Mouse (Mus musculus): ENCODE measurements at regions not wholly inside any gene's neighbourhood (a gene's known extent, or its start where the extent isn't known, plus 50 kb on each side); places are given as distances from the start of the nearest gene placed in this dataset.

GRCm38 (mm10) chr16:29996139-29997069 lies 67.8 kb upstream of the Hes1 start:
- DNase-seq (ENCODE audit: low spot score): no peak

GRCm38 (mm10) chr16:30000166-30000565 lies 64.0 kb upstream of the Hes1 start:
- no peak for DNase-seq (ENCODE audit: low spot score)

DNA sequence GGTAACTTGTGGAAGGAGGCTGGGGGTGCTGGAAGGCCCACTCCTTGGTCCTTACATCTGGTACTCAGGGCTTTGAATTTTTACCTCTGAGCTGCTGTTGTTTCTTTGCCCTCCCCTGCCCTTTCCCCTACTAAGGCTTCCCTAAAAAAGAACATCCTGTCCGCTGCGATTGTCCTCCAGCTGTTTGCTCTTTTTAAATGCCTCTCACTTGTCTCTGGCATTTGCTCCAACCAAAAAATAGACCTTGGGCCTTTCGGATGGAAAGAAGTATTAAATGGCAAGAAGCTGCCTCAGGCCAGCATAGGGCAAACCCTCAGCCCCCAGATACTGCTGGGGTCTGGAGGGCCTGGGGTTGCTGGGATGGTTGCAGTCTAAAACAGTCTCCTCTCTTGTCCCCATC lies 59.1 kb upstream of the Hes1 start:
- DNase-seq (ENCODE audit: low spot score): no peak

DNA sequence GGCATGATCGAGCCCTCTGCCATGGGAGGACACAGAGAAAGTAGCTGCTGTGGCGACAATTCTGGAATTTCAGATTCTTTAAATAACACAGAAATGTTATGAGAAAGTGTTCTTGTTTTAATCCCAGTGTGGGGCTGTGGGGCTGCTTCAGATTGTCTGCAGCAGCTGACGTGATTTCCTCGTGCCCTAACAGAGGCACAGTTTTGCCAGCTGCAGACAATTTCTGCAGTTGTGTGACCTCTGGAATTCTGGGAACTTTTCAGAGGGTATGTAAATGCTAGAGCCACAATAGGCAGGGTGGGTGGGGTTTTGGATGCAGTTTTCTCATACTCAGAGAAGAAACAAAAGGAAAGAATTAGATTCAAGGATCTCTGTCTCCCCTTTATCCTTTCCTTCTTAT lies 57.4 kb upstream of the Hes1 start:
- DNase-seq (ENCODE audit: low spot score): no peak

- no peak for DNase-seq (ENCODE audit: low spot score)
These were observed 55.5 kb upstream of the Hes1 start for GRCm38 (mm10) chr16:30008451-30009357.

- DNase-seq (ENCODE audit: low spot score): no peak
These were observed 54.5 kb upstream of the Hes1 start for GRCm38 (mm10) chr16:30009521-30010186.

DNA sequence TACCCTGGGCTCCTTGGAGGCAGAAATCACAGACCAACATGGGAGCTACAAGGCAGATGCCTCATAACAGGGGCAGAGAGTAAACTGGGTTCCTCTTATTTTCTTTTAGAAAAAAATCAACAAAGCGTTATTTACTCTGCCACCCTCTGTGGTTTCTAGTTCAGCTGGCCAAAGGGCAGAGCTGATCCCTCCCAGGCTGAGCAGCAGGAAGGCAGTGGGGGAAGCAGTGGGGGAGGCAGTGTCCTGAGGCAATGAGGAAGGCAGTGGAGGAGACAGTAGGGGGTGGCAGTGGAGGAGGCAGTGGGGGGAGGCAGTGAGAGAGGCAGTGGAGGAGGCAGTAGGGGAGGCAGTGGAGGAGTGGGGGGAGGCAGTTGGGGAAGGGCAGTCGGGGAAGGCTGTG lies 51.1 kb upstream of the Hes1 start:
- DNase-seq (ENCODE audit: low spot score): no peak

- no peak for DNase-seq (ENCODE audit: low spot score)
These were observed 50.2 kb upstream of the Hes1 start for GRCm38 (mm10) chr16:30013943-30014342.
